Mouse (Mus musculus) heart, embryonic 15.5 days (tissue): ENCODE results near the gene Frat1. TPM values are rescaled to one million over a fixed set of nuclear protein-coding genes. Genes with fewer than 3 reads are reported as not detected.

ENCODE experiments used
- ATAC-seq: fragments of 200-750 bp; cut with Nextera tagmentation; replicated peaks from 2 replicates; pipeline ENCODE4 v1.8.0; 2017; ENCODE audit warnings: low read depth, moderate TSS enrichment; ENCODE audit not compliant: insufficient number of reproducible peaks, insufficient read depth, low FRiP score
- H3K27ac ChIP-seq: fragments of 300-500 bp; sonication (generic); 2 replicates; pipeline ENCODE4 v1.5.1; 2015; ENCODE audit warnings: mild to moderate bottlenecking, inconsistent platforms
- H3K27me3 ChIP-seq: fragments of 300-500 bp; sonication (generic); 2 replicates; pipeline ENCODE4 v1.6.1; 2015; ENCODE audit warnings: inconsistent platforms
- H3K36me3 ChIP-seq: fragments of 300-500 bp; sonication (generic); 2 replicates; pipeline ENCODE4 v1.6.1; 2015; ENCODE audit warnings: mild to moderate bottlenecking, inconsistent platforms
- H3K4me1 ChIP-seq: fragments of 300-500 bp; sonication (generic); replicated peaks from 2 replicates; pipeline ENCODE4 v1.6.1; 2015; ENCODE audit warnings: inconsistent platforms
- H3K4me2 ChIP-seq: fragments of 300-500 bp; sonication (generic); 2 replicates; pipeline ENCODE4 v1.6.1; 2015; ENCODE audit warnings: inconsistent platforms, mild to moderate bottlenecking, moderate library complexity
- H3K4me3 ChIP-seq: fragments of 300-500 bp; sonication (generic); 2 replicates; pipeline ENCODE4 v1.5.1; 2015; ENCODE audit warnings: mild to moderate bottlenecking, inconsistent platforms
- H3K9ac ChIP-seq: fragments of 300-500 bp; sonication (generic); 2 replicates; pipeline ENCODE4 v1.6.1; 2015; ENCODE audit warnings: mild to moderate bottlenecking, inconsistent platforms
- H3K9me3 ChIP-seq: fragments of 300-500 bp; sonication (generic); replicated peaks from 2 replicates; pipeline ENCODE4 v1.6.1; 2016; ENCODE audit warnings: inconsistent platforms
- whole genome bisulfite sequencing: fragments of 180-500 bp; shearing (Covaris S2); methylation state at CpG from one replicate; pipeline ENCODE4 v1.1.7; 2015; ENCODE audit warnings: mixed read lengths; 5-methylcytosine and 5-hydroxymethylcytosine counted together
- polyA plus RNA-seq: library from polyadenylated mRNA; unstranded; fragments of >200 nt; fragmentation: Nextera tagmentation; extraction: Ambion mirVana; gene quantifications from 2 replicates; pipeline ENCODE4 v1.2.1, GENCODE M21; 2015

The Frat1 gene
- polyA plus RNA-seq, 1 experiment from 2014 or later, result 2.1 TPM

- no peaks in the 10 kb centered on the region for H3K9me3 ChIP-seq
- no peak overlapping the region for H3K27ac ChIP-seq
- peaks cover 31% of the 10 kb centered on the region for H3K4me1 ChIP-seq
- 56% methylated on average over 6 of the region's 6 CpGs for WGBS
- ATAC-seq, result no peak
- peaks cover 16% of the 10 kb centered on the region for H3K27me3 ChIP-seq
- H3K4me2 ChIP-seq, result peak overlapping the region; percentile 43; the same call in 1 of the 2 replicates
- no peaks in the 10 kb centered on the region for H3K36me3 ChIP-seq
- H3K4me3 ChIP-seq, result no peak overlapping the region
- no peak overlapping the region for H3K9ac ChIP-seq
These were observed 5.6 kb downstream of the Frat1 start for GRCm38 (mm10) chr19:41835407-41835806.

- peak overlapping the region; percentile 43 for H3K4me2 ChIP-seq
- H3K27ac ChIP-seq, result no peak overlapping the region
- no peaks in the 10 kb centered on the region for H3K9me3 ChIP-seq
- peaks cover 30% of the 10 kb centered on the region for H3K4me1 ChIP-seq
- 1% methylated on average over 6 of the region's 6 CpGs for WGBS
- H3K27me3 ChIP-seq, result peaks cover 16% of the 10 kb centered on the region
- H3K9ac ChIP-seq, result 0 out of 2 replicates have a peak overlapping the region, but pooled peaks have one; percentile 28
- ATAC-seq, result peak; percentile 79
- no peak overlapping the region for H3K4me3 ChIP-seq
- no peaks in the 10 kb centered on the region for H3K36me3 ChIP-seq
These were observed 6.0 kb downstream of the Frat1 start for GRCm38 (mm10) chr19:41835816-41836215.

- no peak overlapping the region for H3K4me2 ChIP-seq
- H3K36me3 ChIP-seq, result no peaks in the 10 kb centered on the region
- peaks cover 31% of the 10 kb centered on the region for H3K4me1 ChIP-seq
- no peak for ATAC-seq
- no peak overlapping the region for H3K27ac ChIP-seq
- no peak overlapping the region for H3K4me3 ChIP-seq
- peaks cover 13% of the 10 kb centered on the region for H3K27me3 ChIP-seq
- WGBS, result 57% methylated on average over 3 of the region's 3 CpGs
- H3K9ac ChIP-seq, result no peak overlapping the region
- no peaks in the 10 kb centered on the region for H3K9me3 ChIP-seq
These were observed 6.9 kb downstream of the Frat1 start for GRCm38 (mm10) chr19:41836719-41837118.

GRCm38 (mm10) chr19:41837194-41837916 is 7.6 kb downstream of the Frat1 start:
- no peak overlapping the region for H3K9ac ChIP-seq
- H3K36me3 ChIP-seq, result no peaks in the 10 kb centered on the region
- H3K9me3 ChIP-seq, result no peaks in the 10 kb centered on the region
- H3K27ac ChIP-seq, result no peak overlapping the region
- peaks cover 7% of the 10 kb centered on the region for H3K27me3 ChIP-seq
- no peak for ATAC-seq
- no peak overlapping the region for H3K4me3 ChIP-seq
- H3K4me2 ChIP-seq, result peak overlapping the region; percentile 29
- WGBS, result 28% methylated on average over 9 of the region's 9 CpGs
- peaks cover 26% of the 10 kb centered on the region for H3K4me1 ChIP-seq

GRCm38 (mm10) chr19:41837917-41838261 is 8.1 kb downstream of the Frat1 start:
- H3K27me3 ChIP-seq, result peaks cover 2% of the 10 kb centered on the region
- WGBS, result 24% methylated on average over 4 of the region's 4 CpGs
- peak overlapping the region; percentile 29 for H3K4me2 ChIP-seq
- no peak overlapping the region for H3K9ac ChIP-seq
- peaks cover 26% of the 10 kb centered on the region for H3K4me1 ChIP-seq
- H3K4me3 ChIP-seq, result no peak overlapping the region
- H3K9me3 ChIP-seq, result no peaks in the 10 kb centered on the region
- no peak for ATAC-seq
- H3K27ac ChIP-seq, result no peak overlapping the region
- H3K36me3 ChIP-seq, result no peaks in the 10 kb centered on the region

GRCm38 (mm10) chr19:41838808-41839207 is 9.0 kb downstream of the Frat1 start:
- no peak overlapping the region for H3K4me3 ChIP-seq
- no peak overlapping the region for H3K4me2 ChIP-seq
- H3K9me3 ChIP-seq, result no peaks in the 10 kb centered on the region
- H3K27ac ChIP-seq, result no peak overlapping the region
- WGBS, result 48% methylated on average over 6 of the region's 6 CpGs
- H3K9ac ChIP-seq, result no peak overlapping the region
- no peak for ATAC-seq
- H3K36me3 ChIP-seq, result no peaks in the 10 kb centered on the region
- H3K27me3 ChIP-seq, result no peaks in the 10 kb centered on the region
- H3K4me1 ChIP-seq, result peaks cover 26% of the 10 kb centered on the region

- H3K4me1 ChIP-seq, result peaks cover 26% of the 10 kb centered on the region
- no peak overlapping the region for H3K9ac ChIP-seq
- H3K9me3 ChIP-seq, result no peaks in the 10 kb centered on the region
- no peak overlapping the region for H3K4me2 ChIP-seq
- H3K36me3 ChIP-seq, result no peaks in the 10 kb centered on the region
- no peak overlapping the region for H3K27ac ChIP-seq
- no peak overlapping the region for H3K4me3 ChIP-seq
- no peak for ATAC-seq
- WGBS, result 93% methylated on average over 3 of the region's 3 CpGs
- no peaks in the 10 kb centered on the region for H3K27me3 ChIP-seq
These were observed 9.9 kb downstream of the Frat1 start for GRCm38 (mm10) chr19:41839685-41840084.

- H3K4me1 ChIP-seq, result peaks cover 24% of the 10 kb centered on the region
- H3K27me3 ChIP-seq, result no peaks in the 10 kb centered on the region
- ATAC-seq, result 0 out of 2 replicates have a peak, but pooled peaks have one; percentile 19
- H3K36me3 ChIP-seq, result no peaks in the 10 kb centered on the region
- no peak overlapping the region for H3K27ac ChIP-seq
- 33% methylated on average over 7 of the region's 7 CpGs for WGBS
- no peak overlapping the region for H3K4me2 ChIP-seq
- H3K4me3 ChIP-seq, result no peak overlapping the region
- no peaks in the 10 kb centered on the region for H3K9me3 ChIP-seq
- H3K9ac ChIP-seq, result no peak overlapping the region
These were observed 11.5 kb downstream of the Frat1 start for GRCm38 (mm10) chr19:41841105-41841750.

GRCm38 (mm10) chr19:41842196-41842595 is 12.4 kb downstream of the Frat1 start:
- peaks cover 24% of the 10 kb centered on the region for H3K4me1 ChIP-seq
- no peak overlapping the region for H3K9ac ChIP-seq
- H3K4me2 ChIP-seq, result no peak overlapping the region
- H3K27ac ChIP-seq, result no peak overlapping the region
- H3K27me3 ChIP-seq, result no peaks in the 10 kb centered on the region
- H3K9me3 ChIP-seq, result no peaks in the 10 kb centered on the region
- H3K36me3 ChIP-seq, result no peaks in the 10 kb centered on the region
- 81% methylated on average over 4 of the region's 4 CpGs for WGBS
- ATAC-seq, result no peak
- H3K4me3 ChIP-seq, result no peak overlapping the region

- H3K4me2 ChIP-seq, result no peak overlapping the region
- no peaks in the 10 kb centered on the region for H3K36me3 ChIP-seq
- 77% methylated on average over 4 of the region's 4 CpGs for WGBS
- no peak overlapping the region for H3K4me3 ChIP-seq
- H3K27me3 ChIP-seq, result no peaks in the 10 kb centered on the region
- H3K9me3 ChIP-seq, result no peaks in the 10 kb centered on the region
- H3K4me1 ChIP-seq, result peaks cover 21% of the 10 kb centered on the region
- H3K9ac ChIP-seq, result no peak overlapping the region
- no peak overlapping the region for H3K27ac ChIP-seq
- no peak for ATAC-seq
These were observed 12.9 kb downstream of the Frat1 start for GRCm38 (mm10) chr19:41842706-41843105.

- ATAC-seq, result no peak
These were observed 14.6 kb downstream of the Frat1 start for GRCm38 (mm10) chr19:41844345-41844744.

More at GRCm38 (mm10) chr19:41844345-41844744, 14.6 kb downstream of the Frat1 start:
- Histone ChIP-seq H3K27me3 (no peaks in the 10 kb centered on the region), H3K36me3 (no peaks in the 10 kb centered on the region), H3K27ac (no peak overlapping the region), H3K9me3 (no peaks in the 10 kb centered on the region), H3K9ac (no peak overlapping the region), H3K4me3 (no peak overlapping the region), H3K4me1 (peaks cover 16% of the 10 kb centered on the region), H3K4me2 (no peak overlapping the region)
- 80% methylated on average over 6 of the region's 6 CpGs for WGBS
